Mouse (Mus musculus): Measurements from ENCODE around the gene Slc30a5. TPM values are rescaled to one million over a fixed set of nuclear protein-coding genes. Genes with fewer than 3 reads are reported as not detected.

Gene Slc30a5
- polyA plus RNA-seq, 1 experiment, result 0.15 TPM

- no peaks in the 10 kb centered on the region for H3K27me3 ChIP-seq (ENCODE audit: control insufficient read depth)
- peaks cover 47% of the 10 kb centered on the region for H3K4me1 ChIP-seq (ENCODE audit: control insufficient read depth)
- peaks cover 16% of the 10 kb centered on the region for H3K36me3 ChIP-seq (ENCODE audit: control insufficient read depth)
- TF ChIP-seq GATA1 (IDR thresholded peaks at IDR 0.05; ENCODE audit: low read length) (no peak), TAL1 (IDR thresholded peaks at IDR 0.05; ENCODE audit: low read length) (no peak)
- no peak overlapping the region for H3K4me3 ChIP-seq (replicated peaks)
- H3K9me3 ChIP-seq (ENCODE audit: control insufficient read depth, low read length), result no peaks in the 10 kb centered on the region
Measured at GRCm38 (mm10) chr13:100754186-100754585, 79.0 kb downstream of the Slc30a5 start.

GRCm38 (mm10) chr13:100753011-100753410, 80.2 kb downstream of the Slc30a5 start:
- H3K4me1 ChIP-seq (ENCODE audit: control insufficient read depth), result peaks cover 58% of the 10 kb centered on the region
- TF ChIP-seq TAL1 (IDR thresholded peaks at IDR 0.05; ENCODE audit: low read length) (no peak), GATA1 (IDR thresholded peaks at IDR 0.05; ENCODE audit: low read length) (no peak)
- no peak overlapping the region for H3K4me3 ChIP-seq (replicated peaks)
- H3K36me3 ChIP-seq (ENCODE audit: control insufficient read depth), result peaks cover 8% of the 10 kb centered on the region
- H3K9me3 ChIP-seq (ENCODE audit: control insufficient read depth, low read length), result no peaks in the 10 kb centered on the region
- no peaks in the 10 kb centered on the region for H3K27me3 ChIP-seq (ENCODE audit: control insufficient read depth)

Other genes starting within 250 kb of the Slc30a5 start
- gene Marveld2, start 216.5 kb downstream of the Slc30a5 start, polyA plus RNA-seq (2012), result not detected in 2 replicates
- 1.3 and 2.1 TPM in 2 replicates for gene Ak6, start 182.4 kb downstream of the Slc30a5 start, polyA plus RNA-seq (2012)
- 1.4 TPM in 2 replicates for gene Rad17, start 182.4 kb downstream of the Slc30a5 start, polyA plus RNA-seq (2012)
- 1.3 and 2.1 TPM in 2 replicates for gene Taf9, start 181.8 kb downstream of the Slc30a5 start, polyA plus RNA-seq (2012)
- gene Ccdc125, start 163.7 kb downstream of the Slc30a5 start, polyA plus RNA-seq (2012), result not detected in 2 replicates
- gene Cdk7, start 102.5 kb downstream of the Slc30a5 start, polyA plus RNA-seq (2012), result 0.42 and 0.98 TPM in 2 replicates
- 19.3 and 24.9 TPM in 2 replicates for gene Mrps36, start 88.8 kb downstream of the Slc30a5 start, polyA plus RNA-seq (2012)
- gene Cenph, start 57.5 kb downstream of the Slc30a5 start, polyA plus RNA-seq (2012), result 4.0 and 4.3 TPM in 2 replicates
- 0.67 and 1.6 TPM in 2 replicates for gene Ccnb1, start 46.9 kb downstream of the Slc30a5 start, polyA plus RNA-seq (2012)

Data from erythroblast, embryonic 14.5 days (primary cell).